Mouse (Mus musculus) G1E (cell line): ENCODE measurements at regions not wholly inside any gene's neighbourhood (a gene's known extent, or its start where the extent isn't known, plus 50 kb on each side); places are given as distances from the start of the nearest gene placed in this dataset.

Experiments used
- CTCF ChIP-seq: IDR thresholded peaks from 2 replicates; pipeline ENCODE4 v1.5.1; 2012; ENCODE audit warnings: low read depth, low read length, inconsistent platforms, mixed read lengths
- GATA1 ChIP-seq: IDR thresholded peaks from 2 replicates; pipeline ENCODE4 v1.6.1; 2012; ENCODE audit warnings: borderline replicate concordance, low read length, inconsistent platforms, mixed read lengths
- POLR2AphosphoS5 ChIP-seq: IDR thresholded peaks from 2 replicates; pipeline ENCODE4 v1.6.1; 2012; ENCODE audit warnings: low read depth, low read length, inconsistent platforms; ENCODE audit not compliant: insufficient replicate concordance

DNA sequence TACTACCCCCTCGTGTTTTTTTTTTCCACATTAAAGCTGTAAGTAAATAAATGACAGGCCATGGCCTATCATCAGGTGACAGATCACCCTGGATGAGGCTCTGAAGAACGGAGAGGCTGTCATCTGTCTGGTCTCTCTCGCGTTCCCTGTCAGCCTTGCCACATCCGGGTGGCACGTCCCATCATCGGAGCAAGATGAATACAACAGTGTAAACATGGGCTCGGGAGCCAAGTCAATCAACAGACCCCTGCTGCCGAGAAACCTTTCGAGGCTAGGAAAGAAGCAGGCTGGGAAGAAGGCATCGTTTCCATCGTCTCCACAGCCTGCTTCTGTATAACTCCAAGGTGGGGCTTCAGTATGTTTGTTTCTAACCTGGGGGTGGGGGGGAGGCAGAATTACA lies 286.8 kb upstream of the Id4 start:
- TF ChIP-seq CTCF, result no peak
- no peak for TF ChIP-seq GATA1
- no peak for TF ChIP-seq POLR2AphosphoS5
